Mouse (Mus musculus) B cell, adult 2 months (primary cell): ENCODE results near the gene St6galnac3.

ENCODE experiments used
- DNase-seq, 2 experiments: peaks; one replicate each; pipeline ENCODE4 v3.0.0; 2022

The St6galnac3 gene

DNA sequence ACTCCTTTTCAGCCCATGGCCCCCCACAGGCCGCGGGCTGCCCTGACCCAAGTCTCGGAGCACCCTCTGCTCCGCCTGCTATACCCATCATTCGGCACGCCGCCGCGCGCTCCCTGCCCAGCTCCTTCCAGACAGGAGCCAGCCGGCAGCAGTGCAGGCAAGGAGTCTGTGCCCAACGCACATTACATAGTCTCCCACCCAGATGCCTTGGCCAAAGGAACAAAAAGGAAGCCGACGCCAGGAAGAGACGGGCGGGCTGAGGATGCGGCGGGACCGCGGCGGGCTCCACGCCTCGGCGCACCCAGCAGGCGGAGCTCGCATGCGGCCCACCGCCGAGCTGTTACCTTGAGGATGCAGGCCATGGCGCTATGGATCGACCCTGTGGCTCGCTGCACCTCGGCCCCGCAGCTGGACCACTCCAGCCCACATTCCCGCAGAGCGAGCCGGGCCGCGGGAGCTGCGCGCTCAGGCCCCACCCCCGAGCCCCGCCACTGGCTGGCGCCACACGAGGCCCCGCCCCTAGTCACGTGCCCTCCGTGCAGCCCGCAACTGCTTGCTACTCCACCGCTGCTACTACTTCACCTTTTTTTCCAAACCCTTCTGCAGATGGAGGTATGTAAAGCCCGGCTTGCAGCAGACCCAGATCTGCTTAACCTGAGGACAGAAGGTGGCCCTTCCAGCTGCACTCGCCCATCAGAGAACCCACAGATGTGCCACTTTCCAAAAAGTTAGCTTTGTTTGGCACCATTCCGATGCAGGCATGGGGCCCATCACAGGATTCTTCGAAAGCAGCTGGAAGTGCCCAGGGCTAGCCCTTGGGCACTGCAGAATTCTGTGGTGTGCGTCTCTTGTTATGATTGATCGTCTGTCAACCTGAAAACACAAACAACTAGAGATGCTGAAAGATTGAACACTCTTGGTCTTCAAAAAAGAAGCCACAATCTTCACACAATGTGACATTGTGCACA, at the start of gene St6galnac3:
TSS of gene St6galnac3 (minus strand) at position 474 of the 968 bp plus-strand sequence.
- peak; percentile 79 to 80 for DNase-seq

DNA sequence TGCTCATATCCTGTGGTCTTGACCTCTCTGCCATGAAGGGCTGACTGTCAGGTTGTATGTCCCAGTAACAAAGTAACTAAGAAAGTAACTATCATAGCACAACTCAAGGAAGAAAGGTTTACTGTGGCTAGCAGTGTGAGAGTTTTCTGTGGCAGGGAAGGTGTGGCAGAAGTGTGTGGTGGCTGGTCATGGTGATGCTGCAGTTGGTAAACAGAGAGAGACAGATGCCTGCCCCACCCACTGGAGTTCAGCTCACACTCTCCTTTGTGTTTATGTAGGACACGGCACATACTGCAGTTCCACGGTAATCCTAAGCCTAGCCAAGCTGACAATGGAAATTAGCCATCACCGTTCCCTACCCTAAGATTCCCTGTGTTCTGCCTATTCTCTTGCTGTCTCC, 49.6 kb upstream of the St6galnac3 start:
- no peak for DNase-seq

DNA sequence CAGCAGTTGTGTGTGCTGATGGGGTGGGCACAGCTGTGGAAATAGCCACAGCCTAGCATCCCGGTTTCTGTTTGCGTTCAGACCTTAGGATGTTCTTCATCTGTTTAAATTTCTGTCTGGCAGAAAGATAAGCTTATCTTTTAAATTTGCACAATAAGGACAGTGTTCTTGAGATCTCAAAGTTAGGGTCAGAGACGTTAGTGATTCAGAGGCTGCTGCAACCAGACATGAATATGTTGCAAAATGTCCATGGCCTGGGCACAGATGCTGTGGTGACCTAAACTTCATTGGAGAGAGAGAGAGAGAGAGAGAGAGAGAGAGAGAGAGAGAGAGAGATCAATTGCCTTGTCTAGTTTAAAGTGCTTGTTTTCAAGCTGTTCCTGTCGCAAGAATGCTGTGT, 46.5 kb upstream of the St6galnac3 start:
- DNase-seq: no peak

DNA sequence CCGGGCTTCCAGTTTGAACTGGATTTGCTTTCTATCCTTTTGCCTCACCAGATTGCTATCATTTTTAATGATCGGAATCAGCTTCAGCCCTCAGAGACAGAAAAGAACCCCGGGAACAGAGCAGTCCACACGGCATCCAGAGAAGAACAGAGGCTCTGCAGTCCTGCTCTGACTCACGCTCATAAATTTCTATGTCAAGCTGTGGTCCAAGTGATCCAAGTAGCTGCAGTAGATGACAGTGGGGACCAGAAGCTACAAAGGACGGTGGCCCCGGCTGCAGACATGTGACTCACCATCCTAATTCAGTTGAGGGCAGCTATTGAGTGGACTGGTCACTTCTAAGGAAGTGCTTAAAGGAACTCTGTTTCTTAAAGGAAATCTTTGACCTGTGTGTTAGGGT, 45.6 kb upstream of the St6galnac3 start:
- no peak for DNase-seq

DNA sequence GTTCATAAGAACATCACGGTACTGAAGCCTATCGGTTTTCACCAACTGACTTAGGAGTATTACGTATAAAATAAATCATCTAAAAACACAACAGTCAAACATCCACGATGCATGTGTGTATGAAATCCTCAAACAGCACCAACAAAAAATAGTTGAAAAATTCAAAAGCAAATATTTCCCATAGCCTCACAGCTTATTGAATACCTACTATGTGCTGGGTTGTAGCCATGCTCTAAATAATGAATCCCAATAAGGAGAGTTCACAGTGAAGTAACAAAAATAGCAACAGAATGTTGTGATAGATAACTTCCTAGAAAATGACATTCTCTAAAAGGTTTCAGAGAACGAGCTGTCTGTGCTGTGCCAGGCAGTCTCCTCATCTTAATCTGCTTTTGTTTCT, 44.2 kb upstream of the St6galnac3 start:
- DNase-seq: no peak

DNA sequence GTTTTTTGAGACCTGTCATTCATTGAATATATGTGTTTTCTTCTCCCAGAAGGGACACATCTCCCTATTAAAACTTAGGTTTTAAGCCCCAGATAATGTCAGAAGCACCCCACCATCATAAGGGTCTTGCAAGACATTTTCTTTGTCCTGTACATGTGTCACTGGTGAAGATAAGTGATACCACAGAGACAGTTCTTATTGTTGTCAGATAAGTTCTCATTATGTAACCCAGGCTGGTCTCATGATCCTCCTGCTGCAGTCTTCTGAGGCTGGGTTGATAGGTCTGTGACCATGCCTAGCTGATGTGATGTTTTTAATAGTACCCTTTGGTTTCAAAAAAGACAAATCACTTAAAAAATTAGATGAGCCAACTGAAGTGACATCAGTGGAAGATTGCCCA, 40.2 kb upstream of the St6galnac3 start:
- DNase-seq: no peak

DNA sequence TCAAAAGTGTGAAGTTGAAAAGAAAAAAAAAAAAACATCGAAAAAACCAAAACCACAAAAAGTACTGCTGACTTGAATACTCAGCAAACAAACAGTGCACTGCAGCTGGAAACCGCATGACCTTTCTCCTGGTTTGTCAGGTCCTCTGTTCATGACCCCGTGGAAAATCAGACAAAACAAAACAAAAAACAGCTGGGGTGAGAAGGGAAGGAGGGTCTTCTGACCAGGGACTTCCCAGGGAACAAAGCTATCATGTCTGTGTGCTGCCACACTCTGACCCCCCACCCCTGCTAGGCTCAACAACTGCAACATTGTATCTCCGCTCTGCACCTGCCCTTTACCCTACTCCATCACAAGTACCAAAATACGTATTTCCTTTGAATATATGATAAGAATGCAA, 39.8 kb upstream of the St6galnac3 start:
- no peak for DNase-seq

GRCm38 (mm10) chr3:153761171-153761570, 36.2 kb upstream of the St6galnac3 start:
- DNase-seq: no peak

DNA sequence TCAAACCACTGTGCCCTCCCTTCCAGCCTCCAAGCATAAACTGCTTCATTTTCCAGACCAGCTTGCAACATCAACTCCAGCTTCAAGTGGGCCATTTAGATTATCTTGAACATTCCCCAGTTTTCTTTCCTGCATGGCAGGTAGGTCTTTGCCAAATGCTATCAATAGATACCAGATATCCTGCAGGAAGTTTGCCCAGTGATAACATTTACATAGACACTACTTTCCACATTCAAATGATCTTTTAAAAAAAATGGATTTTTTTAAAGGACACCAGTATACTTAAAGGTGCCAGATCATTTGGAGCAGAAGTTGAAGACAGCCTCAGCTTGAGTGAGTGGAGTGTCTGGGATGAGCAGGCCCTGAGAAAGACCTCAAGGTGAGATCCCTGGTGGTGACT, 34.3 kb upstream of the St6galnac3 start:
- no peak for DNase-seq

DNA sequence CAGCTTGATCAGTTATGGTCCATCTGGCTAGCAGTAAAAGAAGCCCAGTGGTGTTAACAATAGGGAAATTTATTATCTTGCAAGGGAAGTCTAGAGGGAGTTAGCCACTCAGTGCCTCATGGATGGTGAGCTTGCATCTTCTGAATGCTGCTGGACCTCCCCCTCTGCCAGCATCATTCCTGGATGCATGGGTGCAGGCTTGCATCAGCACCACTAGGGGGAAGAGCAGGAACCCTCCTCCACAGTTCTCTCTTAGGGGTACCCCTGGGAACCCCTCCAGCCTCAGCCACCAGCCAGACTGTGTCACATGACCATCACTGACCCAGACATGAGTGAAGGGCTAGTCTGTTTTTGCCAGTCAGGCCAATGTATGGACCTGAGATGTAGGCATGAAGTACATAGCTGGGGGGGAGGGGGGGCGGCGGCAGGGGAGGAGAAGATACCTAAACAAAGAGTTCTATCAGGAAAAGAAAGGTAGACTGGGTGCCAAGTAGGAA, 31.6 kb upstream of the St6galnac3 start:
- DNase-seq: no peak

DNA sequence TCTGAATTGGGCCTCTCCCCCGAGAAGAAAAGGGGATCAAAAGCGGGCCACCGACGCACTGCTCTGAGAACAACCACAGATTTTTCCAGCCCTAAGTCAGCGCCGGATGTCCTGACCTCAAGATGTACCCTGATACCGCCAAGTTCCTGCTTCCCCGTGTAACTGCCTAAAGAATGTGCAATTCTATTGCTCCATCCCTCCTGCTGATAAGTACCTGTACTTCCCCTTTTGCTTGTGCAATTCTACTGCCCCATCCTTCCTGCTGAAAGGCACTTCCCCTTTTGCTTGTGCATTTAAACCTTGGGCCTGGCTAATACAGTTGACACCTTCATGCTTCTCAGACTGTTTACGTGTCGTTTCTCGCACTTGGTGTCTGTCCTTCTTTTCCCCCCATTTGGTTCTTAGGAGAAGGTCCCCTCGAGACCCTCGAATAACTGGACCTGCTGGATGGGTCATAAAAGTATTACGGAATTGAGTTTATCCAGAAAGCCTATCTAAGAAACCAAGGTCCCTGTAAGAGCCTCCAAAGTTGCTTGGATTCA, 30.9 kb upstream of the St6galnac3 start:
- peak; percentile 3 to 5 for DNase-seq

DNA sequence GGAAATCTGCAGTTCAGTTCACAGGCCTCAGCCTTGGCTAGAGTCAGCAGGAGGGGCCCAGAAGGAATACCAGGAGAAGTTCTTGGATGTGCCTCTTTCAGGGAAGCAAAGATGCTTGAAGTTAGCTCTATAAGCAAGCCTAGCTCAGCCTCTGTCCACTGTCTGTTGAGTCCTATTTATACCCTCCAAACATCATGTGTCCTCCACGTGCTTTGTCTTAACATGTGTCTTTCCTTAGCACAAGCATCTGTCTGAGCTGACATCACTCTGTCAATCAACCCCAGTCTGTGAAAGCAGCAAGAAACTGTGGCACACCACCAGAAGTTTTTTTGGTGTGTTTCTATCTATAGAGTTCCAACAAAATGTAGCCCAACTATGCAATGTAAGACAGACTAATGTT, 26.5 kb upstream of the St6galnac3 start:
- DNase-seq: no peak

DNA sequence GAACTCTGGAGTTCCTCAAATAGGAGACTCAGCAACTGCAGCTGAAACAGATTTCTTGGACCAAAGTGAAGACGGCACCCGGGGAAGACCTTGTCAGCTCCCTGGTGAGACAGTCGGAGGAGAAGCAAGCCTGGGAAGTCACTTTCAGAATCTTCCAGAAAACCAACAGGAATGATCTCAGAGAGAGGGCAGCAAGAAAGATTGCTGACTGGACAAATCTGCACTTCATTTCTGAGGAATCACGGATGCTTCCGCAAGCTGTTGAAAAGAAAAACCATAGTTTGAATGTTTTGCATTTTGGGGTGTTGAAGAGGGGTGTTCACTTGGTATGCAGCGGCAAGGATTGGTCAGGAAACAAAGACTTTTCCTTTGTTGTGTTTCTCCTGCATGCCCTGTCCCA, 24.4 kb upstream of the St6galnac3 start:
- no peak for DNase-seq

- no peak for DNase-seq
Observed at GRCm38 (mm10) chr3:153748293-153748692, 23.3 kb upstream of the St6galnac3 start.

DNA sequence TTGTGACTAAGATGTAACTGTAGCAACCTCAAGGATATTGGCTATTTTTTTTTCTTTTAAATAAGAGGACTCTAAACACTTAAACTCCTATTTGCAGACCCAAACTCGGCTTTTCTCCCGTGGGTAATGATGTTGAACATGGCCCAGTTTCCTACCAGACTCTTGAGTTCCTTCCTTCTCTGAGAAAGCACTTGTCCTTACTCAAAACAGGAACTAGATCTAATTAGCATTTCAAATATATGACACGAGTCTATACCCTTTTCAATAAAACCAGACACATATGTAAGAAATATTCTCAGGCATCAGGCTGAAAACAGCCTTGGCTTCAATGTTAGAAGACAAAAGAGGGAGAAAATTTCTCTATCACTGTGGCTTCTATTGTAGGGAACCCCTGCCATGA, 20.1 kb upstream of the St6galnac3 start:
- no peak for DNase-seq

DNA sequence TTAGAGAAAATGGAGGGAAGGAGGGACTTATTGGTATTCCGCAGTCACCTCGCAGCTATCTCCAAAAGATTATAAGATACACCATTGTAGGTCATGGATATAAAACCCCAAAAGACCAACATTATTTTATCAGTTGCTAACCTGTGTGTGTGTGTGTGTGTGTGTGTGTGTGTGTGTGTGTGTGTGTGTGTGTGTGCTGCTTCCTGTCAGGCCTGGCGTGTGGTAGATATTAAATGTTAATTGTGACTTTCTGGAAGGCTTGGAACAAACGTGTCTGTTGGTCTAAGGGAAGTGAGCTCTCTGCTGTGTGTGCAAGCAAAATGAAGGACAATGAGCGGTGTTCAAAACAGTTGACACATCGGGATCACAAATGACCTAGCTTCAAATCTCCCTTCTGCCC, 19.5 kb upstream of the St6galnac3 start:
- DNase-seq: no peak

GRCm38 (mm10) chr3:153741800-153742199, 16.8 kb upstream of the St6galnac3 start:
- no peak for DNase-seq

DNA sequence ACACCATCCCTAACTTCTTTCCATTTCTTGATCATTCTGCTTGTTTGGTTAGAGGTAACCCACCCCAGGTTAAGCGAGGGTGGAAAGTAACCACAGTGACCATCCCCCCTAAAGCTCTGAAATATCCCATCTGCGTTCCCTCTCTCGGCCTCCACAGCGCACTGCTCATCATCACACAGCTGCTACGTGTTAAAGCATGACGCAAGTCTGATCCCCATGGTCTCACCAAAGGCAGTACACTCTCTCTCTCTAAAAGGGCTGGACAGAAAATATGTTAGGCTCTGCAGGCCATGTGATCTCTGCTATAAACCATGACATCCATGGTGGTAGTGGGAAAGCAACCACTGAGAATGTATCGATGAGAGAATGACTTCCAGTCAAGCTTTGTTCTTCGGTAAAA, 14.4 kb upstream of the St6galnac3 start:
- no peak for DNase-seq

- DNase-seq: no peak
Observed at GRCm38 (mm10) chr3:153738421-153738820, 13.4 kb upstream of the St6galnac3 start.

GRCm38 (mm10) chr3:153736756-153737280, 11.8 kb upstream of the St6galnac3 start:
- no peak for DNase-seq

GRCm38 (mm10) chr3:153735796-153736549, 11.0 kb upstream of the St6galnac3 start:
- no peak for DNase-seq

GRCm38 (mm10) chr3:153734741-153735140, 9.8 kb upstream of the St6galnac3 start:
- DNase-seq: no peak
